Mouse (Mus musculus) kidney, adult 8-10 months (tissue): ENCODE measurements around the gene Zfp691.

Source experiments
- DNase-seq, 2 experiments: peaks; one replicate each; pipeline ENCODE4 v3.0.0; 2022

The Zfp691 gene

GRCm38 (mm10) chr4:119173851-119174453 is at the start of gene Zfp691:
TSS of gene Zfp691 (minus strand) at chr4:119174195.
- peak; percentile 96 to 98 for DNase-seq

- DNase-seq, result peak; percentile 27 to 41
These were observed 49.7 kb upstream of the Zfp691 start for GRCm38 (mm10) chr4:119223696-119224095.

DNA sequence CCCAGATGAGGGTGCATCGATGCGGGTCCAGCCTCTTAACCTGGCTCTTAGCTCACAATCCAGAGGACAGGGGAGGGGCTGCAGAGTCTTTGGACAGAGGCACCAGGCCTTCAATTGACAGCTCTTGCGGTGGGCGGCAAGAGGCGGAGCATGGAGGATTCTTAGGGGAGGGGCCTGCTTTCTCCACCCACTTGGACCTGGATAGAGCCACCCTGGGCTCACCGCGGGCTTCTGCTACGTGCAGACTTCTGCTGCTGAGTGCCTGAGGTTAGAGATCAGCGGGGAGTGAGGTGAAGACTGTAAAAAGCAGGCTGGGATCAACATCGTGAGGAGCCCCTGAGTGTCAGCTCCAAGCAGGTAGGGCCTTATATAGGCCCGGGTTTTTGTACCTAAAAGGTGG is 44.2 kb upstream of the Zfp691 start, which contains the start of gene Tmem269:
TSS of gene Tmem269 (minus strand) at position 49 of the 400 bp plus-strand sequence.
- no peak for DNase-seq

- DNase-seq, result no peak
These were observed 42.7 kb upstream of the Zfp691 start for GRCm38 (mm10) chr4:119216667-119217066.

DNA sequence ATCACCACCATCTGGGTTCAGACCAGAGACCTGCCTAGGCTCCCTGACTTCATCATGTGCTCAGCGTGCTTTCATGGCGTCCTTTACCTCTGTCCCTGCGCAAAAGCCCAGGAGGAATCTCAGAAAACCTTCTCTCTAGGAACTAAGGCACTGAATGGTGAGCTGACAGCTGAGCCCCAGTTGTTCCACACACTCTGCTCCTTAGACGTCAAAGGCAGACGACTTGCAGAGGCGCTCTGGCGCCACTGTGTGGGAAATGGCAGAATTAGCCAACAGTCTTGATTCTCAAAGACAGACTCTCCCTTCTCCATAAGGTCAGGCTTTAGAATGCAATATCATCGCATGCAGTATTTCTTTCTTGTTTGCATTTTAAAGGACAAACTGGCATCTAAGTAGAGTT is 30.7 kb upstream of the Zfp691 start:
- DNase-seq, result peak; percentile 25 to 68

GRCm38 (mm10) chr4:119198105-119198504 is 24.1 kb upstream of the Zfp691 start:
- DNase-seq, result no peak

- DNase-seq, result peak in 1 of 2 experiments; percentile 26
These were observed 21.8 kb upstream of the Zfp691 start for GRCm38 (mm10) chr4:119195582-119196320.

- DNase-seq, result peak; percentile 75 to 83
These were observed 21.1 kb upstream of the Zfp691 start, which contains the start of gene Svbp for GRCm38 (mm10) chr4:119194909-119195581. TSS of gene Svbp (plus strand) at chr4:119195306.

GRCm38 (mm10) chr4:119192757-119193156 is 18.8 kb upstream of the Zfp691 start:
- DNase-seq, result no peak

- DNase-seq, result no peak
These were observed 17.3 kb upstream of the Zfp691 start for GRCm38 (mm10) chr4:119191273-119191672.

DNA sequence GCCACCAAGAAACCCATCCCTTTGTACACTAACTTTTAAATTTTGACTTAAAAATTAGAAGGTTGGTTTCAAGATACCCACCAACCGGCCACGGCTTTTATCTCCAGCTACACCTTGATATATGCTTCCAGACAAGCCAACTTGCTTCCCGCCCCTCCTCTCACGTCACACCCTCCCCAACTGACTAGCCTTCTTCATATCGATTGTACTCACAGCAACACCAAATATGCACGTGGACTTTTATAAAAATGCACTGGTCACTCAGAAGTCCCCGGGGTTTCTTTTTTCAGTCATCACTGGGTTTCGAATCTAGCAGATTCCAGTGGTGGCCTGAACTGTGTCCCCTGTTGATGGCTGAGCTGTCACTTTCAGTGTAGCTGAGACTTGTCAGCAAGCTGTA is 16.6 kb upstream of the Zfp691 start:
- no peak for DNase-seq

- DNase-seq, result no peak
These were observed 15.9 kb upstream of the Zfp691 start, which contains the start of gene Ermap for GRCm38 (mm10) chr4:119189864-119190263. TSS of gene Ermap (minus strand) at chr4:119190011.

- no peak for DNase-seq
These were observed 15.4 kb upstream of the Zfp691 start for GRCm38 (mm10) chr4:119189392-119189791.

DNA sequence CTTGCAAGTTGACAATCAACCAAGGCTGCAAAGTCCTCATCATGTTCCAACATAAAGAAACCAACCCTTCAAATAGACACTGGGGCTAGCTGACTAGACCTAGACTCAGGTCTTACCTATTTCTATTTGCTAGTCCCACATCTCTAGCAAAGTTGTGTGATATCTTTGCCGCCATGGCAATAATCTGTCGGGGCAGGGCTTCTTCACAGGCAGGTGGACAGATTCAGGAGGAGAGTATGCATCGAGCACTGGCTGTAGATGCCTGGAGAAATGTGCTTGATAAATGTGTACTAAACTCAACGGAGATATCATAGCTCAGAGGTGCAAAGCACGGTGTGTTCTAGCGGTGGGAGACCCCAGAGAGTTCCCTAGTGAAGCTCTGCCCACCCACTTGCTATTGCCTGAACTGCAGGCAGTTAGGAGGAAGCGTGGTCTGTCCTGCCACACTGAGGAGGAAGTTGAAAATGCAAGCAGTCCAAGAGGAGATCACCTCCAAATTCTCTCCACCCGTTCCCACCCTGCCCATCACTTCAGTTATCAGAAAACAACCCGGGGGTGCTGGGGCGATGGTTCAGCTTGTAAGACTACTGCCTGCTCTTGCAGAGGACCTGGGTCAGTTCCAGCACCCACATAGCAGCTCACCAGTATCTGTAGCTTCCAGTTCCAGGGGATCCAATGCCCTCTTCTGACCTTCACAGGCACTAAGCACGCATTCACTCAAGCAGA is 14.2 kb upstream of the Zfp691 start:
- DNase-seq, result no peak

- DNase-seq, result no peak
These were observed 11.8 kb upstream of the Zfp691 start for GRCm38 (mm10) chr4:119185771-119186170.

DNA sequence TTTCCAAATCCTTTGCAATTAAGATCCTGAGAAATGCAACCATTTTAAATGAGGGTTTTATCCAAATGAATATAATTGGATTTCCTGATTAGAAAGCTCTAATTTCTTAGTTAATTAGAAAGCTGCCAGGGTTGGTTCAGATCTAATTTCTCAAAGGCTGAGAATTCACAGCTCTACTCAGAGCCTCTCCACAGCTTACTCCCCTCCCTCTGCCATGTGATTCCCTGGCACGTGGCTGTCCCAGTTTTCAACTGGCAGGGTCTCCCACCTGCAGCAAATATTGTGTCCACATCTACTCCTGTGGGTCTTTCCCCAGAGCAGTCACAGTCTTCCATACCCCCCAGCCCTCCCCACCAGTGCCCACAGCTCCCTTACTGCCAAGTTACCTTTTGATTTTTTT is 9.5 kb upstream of the Zfp691 start:
- DNase-seq, result no peak

DNA sequence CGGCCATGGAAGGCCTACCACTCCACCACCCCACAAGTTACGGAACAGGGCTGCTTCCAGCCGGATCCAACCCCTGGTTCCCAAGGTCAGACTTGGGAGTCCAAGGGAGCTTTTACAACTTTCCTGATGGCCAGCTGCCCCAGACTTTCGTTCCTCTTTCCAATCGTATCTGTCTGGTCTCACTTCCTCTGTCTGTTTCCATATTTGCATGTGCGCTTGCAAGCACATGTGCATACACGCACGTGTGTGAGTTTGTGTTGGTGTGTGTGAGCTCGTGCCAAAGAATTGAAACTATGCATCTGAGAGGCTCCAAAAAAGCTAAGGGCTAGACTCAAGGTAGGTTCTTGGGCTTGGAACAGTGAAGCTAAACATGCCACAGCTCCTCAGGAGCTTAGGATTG is 7.5 kb upstream of the Zfp691 start:
- DNase-seq, result no peak

DNA sequence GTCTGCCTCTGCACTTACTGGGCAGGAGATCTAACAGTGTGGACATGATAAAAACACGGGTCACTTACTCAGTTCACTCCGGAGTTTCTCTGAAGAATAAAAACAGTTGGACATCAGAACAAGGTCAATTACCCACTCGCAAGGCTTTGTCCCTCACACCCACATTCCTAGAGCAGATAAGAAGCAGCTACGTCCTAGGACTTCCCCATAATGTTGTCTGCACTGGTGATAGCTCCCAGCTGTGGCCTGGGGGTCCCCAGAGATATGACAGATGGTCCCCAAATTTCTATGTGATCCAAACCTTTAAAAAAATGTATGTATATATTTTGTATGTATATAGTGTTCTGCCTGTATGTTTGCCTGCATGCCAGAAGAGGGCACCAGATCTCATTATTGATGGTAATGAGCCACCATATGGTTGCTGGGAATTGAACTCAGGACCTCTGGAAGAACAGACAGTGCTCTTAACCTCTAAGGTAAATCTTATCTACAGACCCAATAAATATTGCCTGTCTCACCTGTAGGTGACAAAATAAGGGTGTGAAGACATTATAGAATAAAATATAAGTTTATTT is 6.2 kb upstream of the Zfp691 start:
- no peak for DNase-seq

DNA sequence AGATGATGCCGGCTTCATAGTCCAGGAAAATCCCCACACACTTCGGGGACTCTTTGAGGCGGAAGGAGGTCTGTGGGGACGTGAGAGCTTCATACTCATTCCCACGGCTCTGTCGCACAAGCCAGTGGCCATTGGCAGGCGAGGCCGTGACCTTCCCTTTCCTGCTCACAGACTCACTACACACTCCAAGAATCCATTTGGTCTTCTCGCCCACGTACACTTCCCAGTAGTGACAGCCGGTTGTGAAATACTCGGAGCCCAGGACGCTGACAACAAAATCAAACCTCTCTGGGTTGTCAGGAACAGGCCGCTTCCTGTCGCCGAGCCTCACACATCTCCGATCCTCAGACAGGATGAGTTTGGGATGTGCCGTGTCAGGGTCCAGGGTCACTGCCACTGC is 4.3 kb upstream of the Zfp691 start:
- no peak for DNase-seq

- no peak for DNase-seq
These were observed 3.7 kb upstream of the Zfp691 start for GRCm38 (mm10) chr4:119177702-119178101.

- DNase-seq, result no peak
These were observed 910 bp downstream of the Zfp691 start for GRCm38 (mm10) chr4:119172919-119173650.

DNA sequence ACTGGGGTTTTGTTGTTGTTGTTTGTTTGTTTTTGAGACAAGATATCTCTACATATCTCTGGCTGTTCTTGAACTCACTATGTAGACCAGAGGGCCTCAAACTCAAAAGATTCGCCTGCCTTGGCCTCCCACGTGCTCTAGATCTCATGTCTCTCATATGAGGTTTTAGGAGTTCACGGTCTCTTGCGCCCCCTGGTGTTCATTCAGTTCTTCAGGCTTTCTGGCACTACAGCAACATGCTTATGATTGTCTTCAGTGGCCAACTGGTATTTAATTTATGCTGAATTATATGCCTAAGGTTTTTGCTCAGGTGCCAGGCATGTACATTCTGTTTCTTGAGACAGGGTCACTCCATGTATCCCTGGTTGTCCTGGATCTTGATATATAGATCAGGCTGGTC is 6.3 kb downstream of the Zfp691 start:
- peak; percentile 80 to 89 for DNase-seq
